ENCODE assay signal across 25 mouse cellular contexts in the genomic region with DNA sequence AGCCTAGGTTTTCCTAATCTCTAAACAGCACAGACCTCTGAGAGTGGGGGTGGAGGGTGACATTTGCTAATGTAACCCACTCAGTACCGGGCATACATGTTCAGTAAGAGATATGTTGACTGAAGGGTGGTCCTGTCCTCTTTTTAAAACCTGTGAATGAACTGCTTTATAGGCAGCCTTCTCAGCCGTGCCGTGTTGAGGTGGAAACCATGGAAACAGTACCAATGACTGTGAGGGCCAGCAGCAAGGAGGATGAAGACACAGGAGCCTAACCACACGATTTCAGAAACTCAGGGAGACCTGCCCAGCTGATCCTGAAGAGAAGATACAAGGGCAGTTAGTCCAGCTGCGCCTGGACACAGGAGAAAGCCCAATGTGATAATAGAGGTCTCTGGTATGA. TPM values are rescaled to one million over a fixed set of nuclear protein-coding genes. Genes with fewer than 3 reads are reported as not detected.
A peak's percentile ranks its signal among the peaks of the same experiment; 100 is the strongest.
DNase-seq lines count a peak whose midpoint lies in the region; ATAC-seq and TF ChIP-seq lines count a peak whose summit lies in the region.
"Had no signal": no experiment of that assay in that cellular context is flagged by ENCODE, and none has a peak within 500 bp of the region (broad histone marks: within the 10 kb centered on the region; RNA-seq: fewer than 3 reads in every experiment).

No protein-coding gene starts in this region.

- WGBS in hindbrain, postnatal 0 days, result 47% methylated on average over 5 of the region's 5 CpGs
- WGBS in hindbrain, embryonic 10.5 days, result 73% methylated on average over 5 of the region's 5 CpGs
- WGBS in heart, embryonic 10.5 days, result 66% methylated on average over 5 of the region's 5 CpGs

- no peaks in the 10 kb centered on the region; the same call in 1 of the 2 replicates for H3K36me3 ChIP-seq in hindbrain, postnatal 0 days (ENCODE audit: insufficient read depth, low read length)
- 0 out of 2 replicates have a peak, but pooled peaks cover 3% of the 10 kb centered on the region for H3K36me3 ChIP-seq in hindbrain, embryonic 10.5 days
- 0 out of 2 replicates have a peak, but pooled peaks cover 2% of the 10 kb centered on the region for H3K36me3 ChIP-seq in heart, embryonic 10.5 days
- H3K36me3 ChIP-seq: embryonic facial prominence, embryonic 12.5 days had no signal

- H3K9ac ChIP-seq in hindbrain, postnatal 0 days (replicated peaks; ENCODE audit: low read length), result no peak overlapping the region
- H3K9ac ChIP-seq: embryonic facial prominence, embryonic 12.5 days; embryonic facial prominence, embryonic 15.5 days; heart, embryonic 13.5 days; hindbrain, embryonic 14.5 days had no signal

- ATAC-seq in frontal cortex, adult (ENCODE audit: low TSS enrichment), result peak; percentile 45; the same call in 1 of the 2 replicates
- ATAC-seq in hindbrain, postnatal 0 days, result peak; percentile 67; the same call in 1 of the 2 replicates
- ATAC-seq: CD4-positive, CD25-positive, alpha-beta regulatory T cell, adult 4 months; forebrain, embryonic 14.5 days; inflammation-experienced regulatory T-cells, adult 6 months; intestine, embryonic 16.5 days had no signal

- H3K27me3 ChIP-seq in hindbrain, postnatal 0 days (ENCODE audit: insufficient read depth, low read length), result no peaks in the 10 kb centered on the region
- no peaks in the 10 kb centered on the region for H3K27me3 ChIP-seq in hindbrain, embryonic 10.5 days (ENCODE audit: insufficient read depth, poor library complexity, severe bottlenecking)
- no peaks in the 10 kb centered on the region for H3K27me3 ChIP-seq in heart, embryonic 10.5 days (ENCODE audit: insufficient read depth, poor library complexity, severe bottlenecking)
- H3K27me3 ChIP-seq: embryonic facial prominence, embryonic 12.5 days; embryonic facial prominence, embryonic 15.5 days; heart, embryonic 13.5 days had no signal

- TF ChIP-seq CTCF in hindbrain, postnatal 0 days (IDR thresholded peaks at IDR 0.05; ENCODE audit: low read depth), result no peak

- H3K4me2 ChIP-seq in hindbrain, postnatal 0 days (ENCODE audit: low read depth, low read length), result no peak overlapping the region
- H3K4me2 ChIP-seq: embryonic facial prominence, embryonic 12.5 days; embryonic facial prominence, embryonic 15.5 days; heart, embryonic 13.5 days; hindbrain, embryonic 14.5 days had no signal

- no peaks in the 10 kb centered on the region for H3K9me3 ChIP-seq in hindbrain, postnatal 0 days (ENCODE audit: low read length)
- H3K9me3 ChIP-seq in hindbrain, embryonic 10.5 days, result no peaks in the 10 kb centered on the region
- no peaks in the 10 kb centered on the region for H3K9me3 ChIP-seq in heart, embryonic 10.5 days
- H3K9me3 ChIP-seq: embryonic facial prominence, embryonic 12.5 days; embryonic facial prominence, embryonic 15.5 days; heart, embryonic 13.5 days had no signal

- no peak for DNase-seq in frontal cortex, postnatal 14 days (ENCODE audit: low spot score in 2 of 2)
- DNase-seq in hindbrain, postnatal 0 days (ENCODE audit: low spot score), result no peak
- DNase-seq in hindbrain, embryonic 10.5 days (ENCODE audit: low spot score), result no peak
- peak; percentile 18 to 30 for DNase-seq in right cerebral cortex, adult 2 months (ENCODE audit: low spot score in 2 of 2)
- DNase-seq in right cerebral cortex, postnatal 36 days (ENCODE audit: low spot score in 2 of 2), result no peak
- no peak for DNase-seq in heart, embryonic 10.5 days (ENCODE audit: low spot score)
- DNase-seq: adrenal gland, adult 2 months; adrenal gland, postnatal 14 days; cerebellum, adult 18-20 months; cerebellum, adult 9-10 months; cerebellum, postnatal 25 days; gastrocnemius, postnatal 25 days; heart, adult 18-20 months; heart, postnatal 14 days; heart, postnatal 4 days; kidney, adult 18-20 months had no signal

- no peaks in the 10 kb centered on the region for H3K4me1 ChIP-seq in hindbrain, postnatal 0 days (ENCODE audit: insufficient read depth, low read length)
- H3K4me1 ChIP-seq in hindbrain, embryonic 10.5 days (replicated peaks), result 0 out of 2 replicates have a peak, but pooled peaks cover 4% of the 10 kb centered on the region
- H3K4me1 ChIP-seq in heart, embryonic 10.5 days, result no peaks in the 10 kb centered on the region
- H3K4me1 ChIP-seq: embryonic facial prominence, embryonic 12.5 days; embryonic facial prominence, embryonic 15.5 days; heart, embryonic 13.5 days had no signal

- H3K4me3 ChIP-seq in hindbrain, postnatal 0 days (ENCODE audit: low read length), result no peak overlapping the region
- no peak overlapping the region for H3K4me3 ChIP-seq in hindbrain, embryonic 10.5 days
- H3K4me3 ChIP-seq in heart, embryonic 10.5 days, result no peak overlapping the region
- H3K4me3 ChIP-seq: embryonic facial prominence, embryonic 12.5 days; embryonic facial prominence, embryonic 15.5 days; heart, embryonic 13.5 days had no signal

- no peak overlapping the region for H3K27ac ChIP-seq in hindbrain, postnatal 0 days
- H3K27ac ChIP-seq in hindbrain, embryonic 10.5 days, result no peak overlapping the region
- H3K27ac ChIP-seq in heart, embryonic 10.5 days, result no peak overlapping the region
- H3K27ac ChIP-seq: embryonic facial prominence, embryonic 12.5 days; embryonic facial prominence, embryonic 15.5 days; heart, embryonic 13.5 days; hindbrain, embryonic 14.5 days had no signal

RNA-seq across cellular contexts. Expression of a gene that starts 27.9 kb away (rescaled TPM):
- total RNA-seq in hindbrain, postnatal 0 days (2014; rRNA removed), result 0.47 and 1.1 TPM in 2 replicates
- 2.0 and 2.5 TPM in 2 replicates for polyA plus RNA-seq in hindbrain, postnatal 0 days (2015; fragmentation: Nextera tagmentation; extraction: Ambion mirVana)
- 0.35 and 0.51 TPM in 2 replicates for polyA plus RNA-seq in hindbrain, embryonic 10.5 days (2016; fragmentation: Nextera tagmentation; extraction: Ambion mirVana)
- polyA plus RNA-seq in heart, embryonic 10.5 days (2016; fragmentation: Nextera tagmentation; extraction: Ambion mirVana), result 5.1 and 6.3 TPM in 2 replicates

RNA-seq across cellular contexts. Expression of a gene that starts 44.4 kb away (rescaled TPM):
- total RNA-seq in hindbrain, postnatal 0 days (2014; rRNA removed), result 85.1 and 102 TPM in 2 replicates
- 85.0 and 85.7 TPM in 2 replicates for polyA plus RNA-seq in hindbrain, postnatal 0 days (2015; fragmentation: Nextera tagmentation; extraction: Ambion mirVana)
- 109 and 113 TPM in 2 replicates for polyA plus RNA-seq in hindbrain, embryonic 10.5 days (2016; fragmentation: Nextera tagmentation; extraction: Ambion mirVana)
- 102 and 127 TPM in 2 replicates for polyA plus RNA-seq in heart, embryonic 10.5 days (2016; fragmentation: Nextera tagmentation; extraction: Ambion mirVana)

RNA-seq across cellular contexts. Expression of a gene that starts 44.7 kb away (rescaled TPM):
- total RNA-seq in hindbrain, postnatal 0 days (2014; rRNA removed), result 42.6 and 43.4 TPM in 2 replicates
- polyA plus RNA-seq in hindbrain, postnatal 0 days (2015; fragmentation: Nextera tagmentation; extraction: Ambion mirVana), result 35.7 and 36.7 TPM in 2 replicates
- 48.8 and 50.0 TPM in 2 replicates for polyA plus RNA-seq in hindbrain, embryonic 10.5 days (2016; fragmentation: Nextera tagmentation; extraction: Ambion mirVana)
- polyA plus RNA-seq in heart, embryonic 10.5 days (2016; fragmentation: Nextera tagmentation; extraction: Ambion mirVana), result 37.9 and 38.5 TPM in 2 replicates

Comparison
In these comparisons a context has a peak if more than half of its experiments do, and no peak if none do; other contexts are left out.
1. DNase-seq: peak in right cerebral cortex, adult 2 months (2 of 2); none in frontal cortex, postnatal 14 days (0 of 2), hindbrain, postnatal 0 days (single experiment), hindbrain, embryonic 10.5 days (single experiment), right cerebral cortex, postnatal 36 days (0 of 2) and heart, embryonic 10.5 days (single experiment).